Mouse (Mus musculus) liver, postnatal 0 days (tissue): Measurements from ENCODE around the gene Ltbp2.

Experiments used
- CTCF ChIP-seq: sonication (generic); IDR thresholded peaks from 2 replicates; pipeline ENCODE4 v1.5.1; 2016; ENCODE audit warnings: antibody characterized with exemption, low read depth
- EP300 ChIP-seq: IDR thresholded peaks from 2 replicates; pipeline ENCODE4 v1.6.1; 2016; ENCODE audit warnings: antibody characterized with exemption, low read depth, mild to moderate bottlenecking

- TF ChIP-seq CTCF (no peak), EP300 (no peak)
Measured at GRCm38 (mm10) chr12:84774376-84774775, 102.0 kb downstream of the Ltbp2 start.
